Mouse (Mus musculus) gastrocnemius, adult 8-10 months (tissue): ENCODE measurements at regions not wholly inside any gene's neighbourhood (a gene's known extent, or its start where the extent isn't known, plus 50 kb on each side); places are given as distances from the start of the nearest gene placed in this dataset.
"Not testable (repeated sequence)": the region's sequence is repeated elsewhere in the genome, so short reads cannot be mapped to it uniquely, and the experiment has no call there.

ENCODE experiments used
- DNase-seq, 2 experiments: peaks; one replicate each; pipeline ENCODE4 v3.0.0; 2022; ENCODE audit warnings: low spot score in 2 of 2

- no peak for DNase-seq
Observed at GRCm38 (mm10) chr13:81008864-81009766, 125.9 kb downstream of the Arrdc3 start.

- no peak for DNase-seq
Observed at GRCm38 (mm10) chr13:81013953-81014352, 130.8 kb downstream of the Arrdc3 start.

- DNase-seq: no peak
Observed at GRCm38 (mm10) chr13:81020106-81020747, 137.0 kb downstream of the Arrdc3 start.

- no peak for DNase-seq
Observed at GRCm38 (mm10) chr13:81020811-81021210, 137.6 kb downstream of the Arrdc3 start.

GRCm38 (mm10) chr13:81022410-81022809 is 139.2 kb downstream of the Arrdc3 start:
- no peak for DNase-seq

GRCm38 (mm10) chr13:81025241-81025760 is 142.1 kb downstream of the Arrdc3 start:
- DNase-seq: not testable (repeated sequence)

- DNase-seq: no peak
Observed at GRCm38 (mm10) chr13:81037316-81037715, 154.1 kb downstream of the Arrdc3 start.

- peak in 1 of 2 experiments; percentile 30 for DNase-seq
Observed at GRCm38 (mm10) chr13:81038736-81039135, 155.6 kb downstream of the Arrdc3 start.

GRCm38 (mm10) chr13:81040494-81040893 is 157.3 kb downstream of the Arrdc3 start:
- DNase-seq: no peak

GRCm38 (mm10) chr13:81041646-81042045 is 158.5 kb downstream of the Arrdc3 start:
- no peak for DNase-seq
